Mouse (Mus musculus) CD4-positive, CD25-positive, alpha-beta regulatory T cell (primary cell): ENCODE measurements around the gene Cep97. TPM values are rescaled to one million over a fixed set of nuclear protein-coding genes. Genes with fewer than 3 reads are reported as not detected.

Experiments used
- polyA plus RNA-seq: library from polyadenylated mRNA; unstranded; fragments of 100-300 nt; shearing (Covaris generic); gene quantifications from one replicate; pipeline ENCODE4 v1.2.1, GENCODE M21; 2017

The Cep97 gene
- 35.4 TPM for polyA plus RNA-seq

DNA sequence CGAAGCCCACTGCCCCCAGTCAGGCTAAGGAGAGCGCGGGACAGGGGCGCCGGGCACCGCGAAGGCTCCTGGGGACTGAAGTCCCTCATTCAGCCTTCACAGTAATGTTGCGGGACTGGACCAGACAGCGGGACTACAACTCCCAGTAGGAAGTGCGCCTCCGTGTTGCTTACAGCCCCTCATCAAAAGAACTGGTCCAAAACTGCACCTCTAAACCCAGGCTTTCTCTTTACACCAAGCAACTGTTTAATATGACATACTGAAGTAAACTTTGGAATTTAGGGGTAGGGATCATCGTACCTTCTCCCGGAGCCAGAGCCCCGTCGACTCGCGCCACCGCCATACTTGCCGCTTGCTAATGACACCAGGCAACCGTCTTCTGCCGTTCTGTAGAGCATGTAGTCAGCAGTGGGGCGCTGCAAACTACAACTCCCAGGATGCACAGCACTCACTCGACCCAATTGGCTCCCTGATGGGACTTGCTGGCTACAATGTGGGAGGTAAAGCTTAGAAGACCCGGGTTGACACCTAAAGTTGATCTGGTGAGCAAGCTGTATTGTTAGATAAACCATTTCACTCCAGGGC, at the start of gene Cep97:
TSS of gene Cep97 (minus strand) at position 403 of the 585 bp plus-strand sequence.

DNA sequence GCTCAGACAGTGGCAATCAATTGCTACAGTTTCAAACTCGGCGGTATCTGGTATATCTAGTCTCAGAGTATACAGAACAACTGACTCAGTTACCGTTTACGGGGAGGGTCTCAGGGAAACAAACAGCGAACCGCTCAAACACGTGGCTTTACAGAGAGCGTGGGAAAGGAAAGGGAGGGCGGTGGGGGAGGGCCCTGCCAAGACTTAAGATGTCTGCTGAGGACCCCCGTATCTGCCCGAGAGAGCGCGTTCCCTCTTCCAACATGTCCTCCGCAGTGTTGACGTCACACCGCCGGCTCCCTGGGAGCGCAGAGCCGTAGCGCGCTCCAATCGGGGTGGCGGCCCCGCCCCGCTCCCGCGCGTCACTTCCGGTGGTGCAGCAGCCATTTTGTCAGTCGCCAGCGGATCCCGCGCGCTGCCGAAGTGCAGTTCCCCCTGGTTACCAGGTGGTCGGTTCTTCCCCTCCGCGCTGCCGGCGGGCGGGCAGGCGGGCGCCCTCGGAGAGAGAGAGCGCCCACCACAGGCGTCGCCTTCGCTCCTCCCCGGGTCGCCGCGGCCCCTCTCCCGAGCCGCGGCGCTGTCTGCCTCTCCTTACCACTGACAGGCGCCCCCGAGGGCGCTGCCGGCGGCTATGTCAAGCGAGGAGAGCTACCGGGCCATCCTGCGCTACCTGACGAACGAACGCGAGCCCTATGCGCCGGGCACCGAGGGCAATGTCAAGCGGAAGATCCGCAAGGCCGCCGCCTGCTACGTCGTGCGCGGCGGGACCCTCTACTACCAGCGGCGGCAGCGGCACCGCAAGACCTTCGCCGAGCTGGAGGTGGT, 39.0 kb upstream of the Cep97 start, which contains the start of gene Zbtb11:
TSS of gene Zbtb11 (plus strand) at position 453 of the 825 bp plus-strand sequence.

DNA sequence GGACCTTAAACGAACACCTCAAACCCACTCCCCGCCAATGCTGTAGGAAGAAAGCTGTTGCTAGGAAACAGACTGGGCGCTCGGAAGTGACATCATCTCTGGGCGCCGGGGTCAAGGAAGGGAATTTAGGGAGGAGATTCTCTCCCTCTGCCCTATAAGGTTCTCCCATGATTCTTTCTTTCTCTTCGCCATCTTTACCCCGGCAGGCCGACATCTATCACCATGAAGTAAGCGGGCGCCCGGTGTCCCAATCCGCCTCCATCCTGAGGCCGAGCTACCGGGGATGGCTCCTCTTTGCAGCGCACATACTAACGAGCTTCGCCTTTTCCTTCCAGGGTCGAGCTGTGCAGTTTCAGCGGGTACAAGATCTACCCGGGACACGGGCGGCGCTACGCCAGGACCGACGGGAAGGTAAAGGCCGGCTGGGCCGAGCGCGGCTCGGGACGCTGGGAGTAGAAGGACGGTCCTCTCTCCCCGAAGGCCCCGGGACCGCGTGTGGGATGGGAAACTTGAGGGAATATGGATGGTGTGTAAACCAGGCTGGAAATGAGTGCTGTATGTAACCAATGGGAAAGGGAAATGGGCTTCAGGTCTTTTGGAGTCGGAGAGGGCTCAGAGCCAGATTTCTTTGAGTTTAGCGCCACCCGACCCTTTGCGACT, 31.7 kb upstream of the Cep97 start, which contains the start of gene Rpl24:
TSS of gene Rpl24 (plus strand) at position 64 of the 660 bp plus-strand sequence.

DNA sequence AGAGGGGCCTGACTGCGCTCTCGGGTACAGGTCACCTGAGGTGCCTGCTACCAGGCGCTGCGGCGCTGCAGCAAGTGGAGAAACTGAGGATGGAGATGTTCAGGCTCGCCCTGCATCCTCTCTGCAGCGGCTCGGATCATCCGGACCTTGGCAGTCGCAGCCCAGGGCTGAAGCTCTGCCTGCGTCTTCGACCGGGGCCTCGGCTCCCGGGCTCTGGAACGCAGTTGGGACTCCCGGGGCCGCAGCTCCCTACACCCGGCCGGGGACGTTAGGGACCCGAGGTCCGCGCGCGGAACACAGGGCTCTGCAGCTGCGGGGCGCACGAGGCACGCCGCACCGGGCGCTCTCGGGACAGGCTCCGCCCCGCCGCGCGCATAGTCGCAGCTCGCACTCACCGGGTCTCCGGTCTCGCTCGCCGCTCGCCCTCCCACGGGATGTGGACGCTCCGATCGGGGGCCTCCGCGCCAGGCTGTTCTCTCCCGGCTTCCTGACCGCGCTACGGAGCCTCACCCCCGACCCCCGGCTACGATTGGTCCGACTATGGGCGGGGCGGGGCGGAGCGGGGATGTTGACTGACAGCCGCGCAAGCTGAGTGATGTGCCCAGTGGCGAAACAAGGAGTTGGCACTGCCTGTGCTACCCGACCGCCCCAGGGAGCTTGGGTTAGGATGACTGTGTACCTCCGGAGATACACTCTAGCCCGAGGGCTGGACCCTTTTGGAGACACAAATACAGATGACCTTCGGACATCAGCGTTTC, 39.6 kb downstream of the Cep97 start, which contains the start of gene Nxpe3:
TSS of gene Nxpe3 (minus strand) at position 393 of the 758 bp plus-strand sequence.

Other genes with a start within 250 kb of the Cep97 start
- gene Nfkbiz, start 96.0 kb downstream of the Cep97 start, polyA plus RNA-seq = 81.6 TPM
- 31.1 TPM for gene Nxpe3, start 39.6 kb downstream of the Cep97 start, polyA plus RNA-seq
- gene Rpl24, start 31.4 kb upstream of the Cep97 start, polyA plus RNA-seq = 617 TPM
- 36.3 TPM for gene Zbtb11, start 39.0 kb upstream of the Cep97 start, polyA plus RNA-seq
- 109 TPM for gene Pcnp, start 94.9 kb upstream of the Cep97 start, polyA plus RNA-seq
- gene Trmt10c, start 103.0 kb upstream of the Cep97 start, polyA plus RNA-seq = 34.3 TPM
- gene Senp7, start 113.5 kb upstream of the Cep97 start, polyA plus RNA-seq = 56.5 TPM